Mouse (Mus musculus) neural tube, embryonic 15.5 days (tissue): Measurements from ENCODE around the gene Adcy7. TPM values are rescaled to one million over a fixed set of nuclear protein-coding genes. Genes with fewer than 3 reads are reported as not detected.

ENCODE experiments used
- ATAC-seq: fragments of 200-750 bp; cut with Nextera tagmentation; 2 replicates; pipeline ENCODE4 v1.8.0; 2017; ENCODE audit warnings: mild to moderate bottlenecking, moderate TSS enrichment, moderate library complexity; ENCODE audit not compliant: low FRiP score
- H3K27ac ChIP-seq: fragments of 300-500 bp; sonication (generic); replicated peaks from 2 replicates; pipeline ENCODE4 v1.5.1; 2015; ENCODE audit warnings: mild to moderate bottlenecking, inconsistent platforms
- H3K27me3 ChIP-seq: fragments of 300-500 bp; sonication (generic); replicated peaks from 2 replicates; pipeline ENCODE4 v1.6.1; 2015; ENCODE audit warnings: inconsistent platforms
- H3K36me3 ChIP-seq: fragments of 300-500 bp; sonication (generic); 2 replicates; pipeline ENCODE4 v1.6.1; 2015; ENCODE audit warnings: inconsistent platforms
- H3K4me1 ChIP-seq: fragments of 300-500 bp; sonication (generic); 2 replicates; pipeline ENCODE4 v1.6.1; 2015; ENCODE audit warnings: inconsistent platforms
- H3K4me2 ChIP-seq: fragments of 300-500 bp; sonication (generic); 2 replicates; pipeline ENCODE4 v1.6.1; 2015; ENCODE audit warnings: inconsistent platforms, mild to moderate bottlenecking, moderate library complexity
- H3K4me3 ChIP-seq: fragments of 300-500 bp; sonication (generic); replicated peaks from 2 replicates; pipeline ENCODE4 v1.5.1; 2015; ENCODE audit warnings: mild to moderate bottlenecking, inconsistent platforms
- H3K9ac ChIP-seq: fragments of 300-500 bp; sonication (generic); replicated peaks from 2 replicates; pipeline ENCODE4 v1.6.1; 2015; ENCODE audit warnings: mild to moderate bottlenecking, inconsistent platforms
- H3K9me3 ChIP-seq: fragments of 300-500 bp; sonication (generic); replicated peaks from 2 replicates; pipeline ENCODE4 v1.6.1; 2016; ENCODE audit warnings: inconsistent platforms
- WGBS: fragments of 180-500 bp; shearing (Covaris S2); methylation state at CpG from one replicate; pipeline ENCODE4 v1.1.7; 2015; ENCODE audit warnings: mixed read lengths; 5-methylcytosine and 5-hydroxymethylcytosine counted together
- polyA plus RNA-seq: library from polyadenylated mRNA; unstranded; fragments of >200 nt; fragmentation: Nextera tagmentation; extraction: Ambion mirVana; gene quantifications from 2 replicates; pipeline ENCODE4 v1.2.1, GENCODE M21; 2015

Adcy7 gene
- polyA plus RNA-seq, 1 experiment from 2014 or later: 6.0 TPM

GRCm38 (mm10) chr8:88258024-88258423 lies 14.2 kb upstream of the Adcy7 start:
- WGBS: 69% methylated on average over 6 of the region's 6 CpGs
- Histone ChIP-seq H3K36me3 (peaks cover 24% of the 10 kb centered on the region), H3K4me1 (no peaks in the 10 kb centered on the region), H3K27me3 (no peaks in the 10 kb centered on the region), H3K27ac (no peak overlapping the region), H3K4me2 (no peak overlapping the region), H3K9me3 (no peaks in the 10 kb centered on the region), H3K9ac (no peak overlapping the region), H3K4me3 (no peak overlapping the region)
- no peak for ATAC-seq

- H3K4me1 ChIP-seq: no peaks in the 10 kb centered on the region
- no peak for ATAC-seq
- WGBS: 84% methylated on average over 11 of the region's 11 CpGs
Observed at GRCm38 (mm10) chr8:88258544-88258943, 13.7 kb upstream of the Adcy7 start.

GRCm38 (mm10) chr8:88260466-88260980 lies 11.7 kb upstream of the Adcy7 start:
- Histone ChIP-seq H3K4me1 (no peaks in the 10 kb centered on the region), H3K9ac (no peak overlapping the region), H3K36me3 (peaks cover 15% of the 10 kb centered on the region), H3K9me3 (no peaks in the 10 kb centered on the region), H3K4me2 (no peak overlapping the region), H3K27ac (no peak overlapping the region), H3K27me3 (no peaks in the 10 kb centered on the region), H3K4me3 (no peak overlapping the region)
- WGBS: 98% methylated on average over 7 of the region's 7 CpGs
- ATAC-seq: no peak

More at GRCm38 (mm10) chr8:88258544-88258943, 13.7 kb upstream of the Adcy7 start:
- Histone ChIP-seq H3K27ac (no peak overlapping the region), H3K9ac (no peak overlapping the region), H3K27me3 (no peaks in the 10 kb centered on the region), H3K9me3 (no peaks in the 10 kb centered on the region), H3K36me3 (peaks cover 24% of the 10 kb centered on the region), H3K4me2 (no peak overlapping the region), H3K4me3 (no peak overlapping the region)

GRCm38 (mm10) chr8:88262831-88263635 lies 9.2 kb upstream of the Adcy7 start:
- Histone ChIP-seq H3K9ac (no peak overlapping the region), H3K27me3 (no peaks in the 10 kb centered on the region), H3K36me3 (peaks cover 1% of the 10 kb centered on the region), H3K9me3 (no peaks in the 10 kb centered on the region), H3K4me3 (no peak overlapping the region), H3K4me2 (no peak overlapping the region), H3K4me1 (no peaks in the 10 kb centered on the region), H3K27ac (no peak overlapping the region)
- 45% methylated on average over 14 of the region's 14 CpGs for WGBS
- ATAC-seq: no peak

- WGBS: 6% methylated on average over 2 of the region's 2 CpGs
Observed at GRCm38 (mm10) chr8:88265511-88265910, 6.7 kb upstream of the Adcy7 start.

GRCm38 (mm10) chr8:88266170-88266800 lies 5.9 kb upstream of the Adcy7 start:
- Histone ChIP-seq H3K9ac (no peak overlapping the region), H3K36me3 (no peaks in the 10 kb centered on the region), H3K4me2 (no peak overlapping the region), H3K4me3 (no peak overlapping the region), H3K9me3 (no peaks in the 10 kb centered on the region), H3K27me3 (0 out of 2 replicates have a peak, but pooled peaks cover under 1% of the 10 kb centered on the region), H3K27ac (no peak overlapping the region), H3K4me1 (no peaks in the 10 kb centered on the region)
- ATAC-seq: no peak
- 58% methylated on average over 10 of the region's 10 CpGs for WGBS

More at GRCm38 (mm10) chr8:88265511-88265910, 6.7 kb upstream of the Adcy7 start:
- Histone ChIP-seq H3K27me3 (no peaks in the 10 kb centered on the region), H3K27ac (no peak overlapping the region), H3K4me2 (no peak overlapping the region), H3K9me3 (no peaks in the 10 kb centered on the region), H3K4me1 (no peaks in the 10 kb centered on the region), H3K9ac (no peak overlapping the region), H3K36me3 (no peaks in the 10 kb centered on the region), H3K4me3 (no peak overlapping the region)
- ATAC-seq: no peak

- Histone ChIP-seq H3K9ac (no peak overlapping the region), H3K36me3 (no peaks in the 10 kb centered on the region), H3K4me1 (peaks cover 1% of the 10 kb centered on the region), H3K4me3 (no peak overlapping the region), H3K27me3 (0 out of 2 replicates have a peak, but pooled peaks cover 4% of the 10 kb centered on the region), H3K27ac (no peak overlapping the region), H3K4me2 (no peak overlapping the region), H3K9me3 (no peaks in the 10 kb centered on the region)
- 88% methylated on average over 14 of the region's 14 CpGs for WGBS
- no peak for ATAC-seq
Observed at GRCm38 (mm10) chr8:88266801-88267403, 5.3 kb upstream of the Adcy7 start.

- Histone ChIP-seq H3K4me3 (no peak overlapping the region), H3K36me3 (no peaks in the 10 kb centered on the region), H3K4me2 (no peak overlapping the region), H3K27ac (no peak overlapping the region), H3K4me1 (peaks cover 15% of the 10 kb centered on the region), H3K9me3 (no peaks in the 10 kb centered on the region), H3K27me3 (peaks cover 12% of the 10 kb centered on the region), H3K9ac (no peak overlapping the region)
- WGBS: 69% methylated on average over 7 of the region's 7 CpGs
- no peak for ATAC-seq
Observed at GRCm38 (mm10) chr8:88269107-88269875, 2.9 kb upstream of the Adcy7 start.

GRCm38 (mm10) chr8:88270086-88270485 lies 2.1 kb upstream of the Adcy7 start:
- Histone ChIP-seq H3K9me3 (no peaks in the 10 kb centered on the region), H3K9ac (no peak overlapping the region), H3K4me1 (peaks cover 15% of the 10 kb centered on the region), H3K27ac (no peak overlapping the region), H3K27me3 (peaks cover 12% of the 10 kb centered on the region), H3K4me3 (no peak overlapping the region), H3K4me2 (no peak overlapping the region), H3K36me3 (no peaks in the 10 kb centered on the region)
- 77% methylated on average over 3 of the region's 3 CpGs for WGBS
- ATAC-seq: no peak

GRCm38 (mm10) chr8:88273051-88273430 lies 838 bp downstream of the Adcy7 start:
- peaks cover 12% of the 10 kb centered on the region for H3K27me3 ChIP-seq
- WGBS: 68% methylated on average over 7 of the region's 7 CpGs
- H3K27ac ChIP-seq: no peak overlapping the region
- no peaks in the 10 kb centered on the region for H3K9me3 ChIP-seq
- no peaks in the 10 kb centered on the region for H3K36me3 ChIP-seq
- H3K4me3 ChIP-seq: peak overlapping the region; percentile 45
- peak overlapping the region; percentile 82 for H3K4me2 ChIP-seq
- H3K4me1 ChIP-seq: peaks cover 15% of the 10 kb centered on the region
- H3K9ac ChIP-seq: no peak overlapping the region
- ATAC-seq: no peak

GRCm38 (mm10) chr8:88274090-88274489 lies 1.9 kb downstream of the Adcy7 start:
- H3K27me3 ChIP-seq: peaks cover 12% of the 10 kb centered on the region
- peaks cover 15% of the 10 kb centered on the region for H3K4me1 ChIP-seq
- no peak overlapping the region for H3K9ac ChIP-seq
- H3K4me3 ChIP-seq: no peak overlapping the region
- no peak overlapping the region for H3K27ac ChIP-seq
- ATAC-seq: no peak
- H3K4me2 ChIP-seq: no peak overlapping the region
- no peaks in the 10 kb centered on the region for H3K36me3 ChIP-seq
- H3K9me3 ChIP-seq: no peaks in the 10 kb centered on the region
- WGBS: 92% methylated on average over 5 of the region's 5 CpGs
